Comparison of ENCODE assay signal across 9 mouse cellular contexts in the genomic region with DNA sequence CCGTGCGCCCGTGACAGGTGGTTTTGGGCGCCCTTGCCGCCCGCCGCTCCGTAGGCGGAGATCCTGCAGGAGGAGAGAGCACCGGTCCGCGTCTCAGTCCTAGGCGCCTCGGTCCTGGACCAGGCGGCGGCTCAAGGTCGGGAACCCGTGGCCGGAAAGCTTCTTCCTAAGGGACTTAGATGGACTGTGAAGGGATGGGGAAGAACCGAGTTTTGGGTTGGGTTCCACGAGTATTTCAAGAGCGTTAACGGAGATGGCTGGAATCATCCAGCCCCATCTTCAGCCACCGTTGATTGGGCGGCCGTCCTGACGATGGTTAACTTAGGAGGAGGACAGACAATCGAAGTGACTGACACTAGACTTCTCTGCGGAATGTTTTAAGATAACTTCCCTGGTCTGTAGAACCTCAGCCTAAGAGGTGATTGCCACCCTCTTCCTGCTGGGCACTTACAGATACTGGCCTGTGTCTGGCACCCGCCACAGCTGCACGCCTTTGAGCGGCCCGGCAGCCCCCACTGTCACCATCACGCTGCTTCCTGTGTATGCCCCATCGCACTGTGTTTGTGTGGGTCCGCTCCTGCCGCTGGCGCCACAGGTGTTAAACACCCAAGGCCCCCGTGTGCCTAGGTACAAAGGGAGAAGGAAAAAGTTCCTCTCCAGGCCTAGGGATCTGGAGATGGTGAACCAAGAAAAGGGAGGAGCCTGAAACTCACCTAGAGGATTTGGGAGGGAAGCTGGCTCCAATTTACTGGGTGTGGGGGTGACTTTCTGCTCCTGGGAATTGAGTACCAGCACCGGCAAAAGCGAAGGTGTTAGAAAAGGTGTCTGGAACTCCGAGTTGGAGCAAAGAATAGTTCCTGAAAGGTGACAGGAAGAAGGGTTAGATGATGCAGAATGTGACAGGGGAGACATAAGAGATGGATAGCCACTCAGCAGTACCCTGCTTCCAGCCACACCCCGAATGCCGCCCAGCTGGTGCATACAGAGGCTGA. TPM values are rescaled to one million over a fixed set of nuclear protein-coding genes. Genes with fewer than 3 reads are reported as not detected.
DNase-seq lines count a peak whose midpoint lies in the region; ATAC-seq and TF ChIP-seq lines count a peak whose summit lies in the region.
"Had no signal": no experiment of that assay in that cellular context is flagged by ENCODE, and none has a peak within 500 bp of the region (broad histone marks: within the 10 kb centered on the region; RNA-seq: fewer than 3 reads in every experiment).

No protein-coding gene starts in this region.

- H3K27ac ChIP-seq in heart, embryonic 13.5 days (replicated peaks): no peak overlapping the region
- no peak overlapping the region for H3K27ac ChIP-seq in bone marrow macrophage, adult 2 months (ENCODE audit: insufficient read depth, low read depth, low read length)
- no peak overlapping the region for H3K27ac ChIP-seq in hindbrain, embryonic 13.5 days
- no peak overlapping the region for H3K27ac ChIP-seq in midbrain, embryonic 11.5 days (ENCODE audit: low read depth, low read length)

- H3K4me3 ChIP-seq in heart, embryonic 13.5 days: peak overlapping the region; percentile 73
- H3K4me3 ChIP-seq in bone marrow macrophage, adult 2 months (ENCODE audit: insufficient read depth, low read length): peak overlapping the region; percentile 61
- peak overlapping the region; percentile 65 for H3K4me3 ChIP-seq in hindbrain, embryonic 13.5 days
- H3K4me3 ChIP-seq in midbrain, embryonic 11.5 days (ENCODE audit: low read depth, low read length): peak overlapping the region; percentile 46

- H3K9ac ChIP-seq in heart, embryonic 13.5 days: peak overlapping the region; percentile 78
- peak overlapping the region; percentile 76; the same call in 1 of the 2 replicates for H3K9ac ChIP-seq in hindbrain, embryonic 13.5 days
- no peak overlapping the region; the same call in 1 of the 2 replicates for H3K9ac ChIP-seq in midbrain, embryonic 11.5 days (ENCODE audit: low read length)

- DNase-seq in heart, adult 9 months (ENCODE audit: low spot score in 2 of 2): no peak
- peak; percentile 91 for DNase-seq in midbrain, embryonic 11.5 days (ENCODE audit: low spot score, missing footprints)
- peak; percentile 44 to 49 for DNase-seq in thymus, postnatal 10 days (ENCODE audit: low spot score in 2 of 2)
- DNase-seq in urinary bladder, postnatal 10 days (ENCODE audit: low spot score): no peak
- DNase-seq in cerebellum, adult 8-10 months: no peak

- TF ChIP-seq POLR2A in bone marrow macrophage, adult 2 months (IDR thresholded peaks at IDR 0.05; ENCODE audit: borderline replicate concordance, low read depth, low read length): no peak

- TF ChIP-seq CTCF in bone marrow macrophage, adult 2 months (IDR thresholded peaks at IDR 0.05; ENCODE audit: low read depth, low read length): no peak

- no peaks in the 10 kb centered on the region for H3K9me3 ChIP-seq in heart, embryonic 13.5 days
- H3K9me3 ChIP-seq in hindbrain, embryonic 13.5 days: no peaks in the 10 kb centered on the region
- no peaks in the 10 kb centered on the region for H3K9me3 ChIP-seq in midbrain, embryonic 11.5 days (ENCODE audit: control insufficient read depth, low read length)
- H3K9me3 ChIP-seq: G1E had no signal

- 5% methylated on average over 44 of the region's 44 CpGs for WGBS in heart, embryonic 13.5 days
- 6% methylated on average over 44 of the region's 44 CpGs for WGBS in hindbrain, embryonic 13.5 days
- WGBS in midbrain, embryonic 11.5 days: 5% methylated on average over 44 of the region's 44 CpGs

- H3K27me3 ChIP-seq in heart, embryonic 13.5 days (replicated peaks): peaks cover 80% of the 10 kb centered on the region
- H3K27me3 ChIP-seq in hindbrain, embryonic 13.5 days: peaks cover 77% of the 10 kb centered on the region
- H3K27me3 ChIP-seq in midbrain, embryonic 11.5 days (ENCODE audit: control insufficient read depth, insufficient read depth, low read length): peaks cover 36% of the 10 kb centered on the region

- H3K36me3 ChIP-seq in heart, embryonic 13.5 days: peaks cover 11% of the 10 kb centered on the region
- peaks cover 11% of the 10 kb centered on the region for H3K36me3 ChIP-seq in hindbrain, embryonic 13.5 days
- H3K36me3 ChIP-seq in midbrain, embryonic 11.5 days (ENCODE audit: control insufficient read depth, insufficient read depth, low read length): peaks cover 3% of the 10 kb centered on the region; the same call in 1 of the 2 replicates

- H3K4me2 ChIP-seq in heart, embryonic 13.5 days: peak overlapping the region; percentile 99
- peak overlapping the region; percentile 100 for H3K4me2 ChIP-seq in hindbrain, embryonic 13.5 days
- peak overlapping the region; percentile 99 for H3K4me2 ChIP-seq in midbrain, embryonic 11.5 days

- peaks cover 15% of the 10 kb centered on the region for H3K4me1 ChIP-seq in heart, embryonic 13.5 days
- H3K4me1 ChIP-seq in bone marrow macrophage, adult 2 months (ENCODE audit: control insufficient read depth, insufficient read depth, low read length): no peaks in the 10 kb centered on the region
- H3K4me1 ChIP-seq in hindbrain, embryonic 13.5 days (replicated peaks): peaks cover 18% of the 10 kb centered on the region
- H3K4me1 ChIP-seq in midbrain, embryonic 11.5 days (ENCODE audit: control insufficient read depth, insufficient read depth, low read length): peaks cover 11% of the 10 kb centered on the region

- no peak for ATAC-seq in heart, embryonic 13.5 days (ENCODE audit: extremely low read depth, insufficient number of reproducible peaks, low FRiP score, low TSS enrichment)
- no peak for ATAC-seq in hindbrain, embryonic 13.5 days (ENCODE audit: low FRiP score)
- ATAC-seq in midbrain, embryonic 11.5 days (ENCODE audit: low FRiP score): 0 out of 2 replicates have a peak, but pooled peaks have one; percentile 15

RNA-seq across cellular contexts. Expression of a gene that starts 1.1 kb away (rescaled TPM):
- polyA plus RNA-seq in heart, embryonic 13.5 days (2015; fragmentation: Nextera tagmentation; extraction: Ambion mirVana): 0.10 and 0.19 TPM in 2 replicates
- not detected in 2 replicates for polyA plus RNA-seq in bone marrow macrophage, adult 2 months (2012; ENCODE audit: insufficient read depth, insufficient read length, missing spikeins)
- polyA plus RNA-seq in hindbrain, embryonic 13.5 days (2015; fragmentation: Nextera tagmentation; extraction: Ambion mirVana): 0.91 and 1.4 TPM in 2 replicates
- polyA plus RNA-seq in midbrain, embryonic 11.5 days (2014; fragmentation: Nextera tagmentation; extraction: Ambion mirVana): 0.05 TPM in 1 of 2 replicates, not detected in the other
- polyA plus RNA-seq: G1E had no signal

RNA-seq across cellular contexts. Expression of a gene that starts 17.0 kb away (rescaled TPM):
- polyA plus RNA-seq in heart, embryonic 13.5 days (2015; fragmentation: Nextera tagmentation; extraction: Ambion mirVana): 1.8 and 2.1 TPM in 2 replicates
- 0.31 TPM in 1 of 2 replicates, not detected in the other for polyA plus RNA-seq in bone marrow macrophage, adult 2 months (2012; ENCODE audit: insufficient read depth, insufficient read length, missing spikeins)
- 0.17 and 0.21 TPM in 2 replicates for polyA plus RNA-seq in hindbrain, embryonic 13.5 days (2015; fragmentation: Nextera tagmentation; extraction: Ambion mirVana)
- polyA plus RNA-seq in midbrain, embryonic 11.5 days (2014; fragmentation: Nextera tagmentation; extraction: Ambion mirVana): 1.2 and 1.4 TPM in 2 replicates

RNA-seq across cellular contexts. Expression of a gene that starts 28.2 kb away (rescaled TPM):
- 17.6 and 19.4 TPM in 2 replicates for polyA plus RNA-seq in heart, embryonic 13.5 days (2015; fragmentation: Nextera tagmentation; extraction: Ambion mirVana)
- 9.7 and 10.6 TPM in 2 replicates for polyA plus RNA-seq in bone marrow macrophage, adult 2 months (2012; ENCODE audit: insufficient read depth, insufficient read length, missing spikeins)
- polyA plus RNA-seq in hindbrain, embryonic 13.5 days (2015; fragmentation: Nextera tagmentation; extraction: Ambion mirVana): 22.2 and 22.6 TPM in 2 replicates
- 18.2 and 22.8 TPM in 2 replicates for polyA plus RNA-seq in midbrain, embryonic 11.5 days (2014; fragmentation: Nextera tagmentation; extraction: Ambion mirVana)

RNA-seq across cellular contexts. Expression of a gene that starts 38.4 kb away (rescaled TPM):
- 7.3 and 7.9 TPM in 2 replicates for polyA plus RNA-seq in heart, embryonic 13.5 days (2015; fragmentation: Nextera tagmentation; extraction: Ambion mirVana)
- polyA plus RNA-seq in bone marrow macrophage, adult 2 months (2012; ENCODE audit: insufficient read depth, insufficient read length, missing spikeins): not detected in 2 replicates
- polyA plus RNA-seq in hindbrain, embryonic 13.5 days (2015; fragmentation: Nextera tagmentation; extraction: Ambion mirVana): 19.4 and 20.0 TPM in 2 replicates
- 19.1 and 22.6 TPM in 2 replicates for polyA plus RNA-seq in midbrain, embryonic 11.5 days (2014; fragmentation: Nextera tagmentation; extraction: Ambion mirVana)

Comparison
In these comparisons a context has a peak if more than half of its experiments do, and no peak if none do; other contexts are left out.
1. DNase-seq: peak in midbrain, embryonic 11.5 days (single experiment) and thymus, postnatal 10 days (2 of 2); none in heart, adult 9 months (0 of 2), urinary bladder, postnatal 10 days (single experiment) and cerebellum, adult 8-10 months (single experiment).
2. Peak in every context shown above with its lines, with median percentiles within 50 percentile points of each other: H3K4me2 ChIP-seq and H3K4me3 ChIP-seq.